Mouse (Mus musculus): ENCODE measurements around the gene Rfx2. TPM values are rescaled to one million over a fixed set of nuclear protein-coding genes. Genes with fewer than 3 reads are reported as not detected.
A peak's percentile ranks its signal among the peaks of the same experiment; 100 is the strongest.

The Rfx2 gene
- 3.4 and 4.4 TPM in 2 replicates for polyA plus RNA-seq (2015; fragmentation: Nextera tagmentation; extraction: Ambion mirVana)

DNA sequence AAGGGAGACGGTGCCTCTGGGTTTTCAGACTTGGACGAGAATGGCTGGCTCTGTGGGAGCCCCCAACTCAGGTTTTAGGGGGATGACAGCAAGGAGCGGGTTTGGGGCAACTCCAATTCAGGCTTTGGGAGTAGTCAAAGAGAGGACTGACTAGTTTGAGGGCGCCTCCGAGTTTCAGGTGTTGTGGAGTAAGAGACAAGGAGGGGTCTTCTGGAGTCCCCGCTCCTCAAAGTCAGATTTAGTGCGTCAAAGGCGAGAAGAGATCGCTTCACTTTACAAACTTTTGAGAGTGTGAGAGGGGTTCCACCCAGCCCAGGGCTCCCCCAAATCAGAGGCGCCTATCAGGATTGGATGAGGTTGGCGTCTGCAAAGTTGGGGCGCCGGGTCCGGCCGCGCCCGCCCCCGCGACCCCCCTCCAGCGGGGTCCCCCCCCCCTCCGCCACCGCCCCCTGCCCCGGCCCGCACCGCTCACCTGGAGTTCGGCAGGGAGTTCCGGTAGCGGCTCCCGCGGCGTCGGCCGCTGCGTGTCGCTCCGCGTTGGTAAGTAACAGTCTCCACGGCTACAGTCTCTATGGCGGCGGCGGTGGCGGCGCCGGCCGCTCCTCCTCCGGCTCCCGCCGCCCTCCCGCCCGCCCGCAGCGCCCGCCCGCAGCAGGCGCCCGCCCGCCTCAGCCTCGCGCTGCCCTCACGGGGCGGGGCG, at the start of gene Rfx2:
Rfx2 (minus strand) TSS at position 603 of the 700 bp plus-strand sequence.
- no peak for ATAC-seq (ENCODE audit: low FRiP score, low TSS enrichment)
- Histone ChIP-seq H3K27me3 (ENCODE audit: insufficient read depth, low read length) (peaks cover 12% of the 10 kb centered on the region), H3K36me3 (ENCODE audit: insufficient read depth, low read length) (no peaks in the 10 kb centered on the region), H3K4me2 (replicated peaks; ENCODE audit: low read depth, low read length) (peak within 1 kb of the TSS; percentile 89), H3K9me3 (ENCODE audit: low read length) (no peaks in the 10 kb centered on the region), H3K4me1 (ENCODE audit: insufficient read depth, low read length) (peaks cover 12% of the 10 kb centered on the region), H3K9ac (replicated peaks; ENCODE audit: low read length) (peak within 1 kb of the TSS; percentile 64), H3K27ac (ENCODE audit: low read length) (no peak within 1 kb of the TSS), H3K4me3 (ENCODE audit: low read length) (peak within 1 kb of the TSS; percentile 70)
- 0% methylated on average over 39 of the region's 62 CpGs for WGBS

DNA sequence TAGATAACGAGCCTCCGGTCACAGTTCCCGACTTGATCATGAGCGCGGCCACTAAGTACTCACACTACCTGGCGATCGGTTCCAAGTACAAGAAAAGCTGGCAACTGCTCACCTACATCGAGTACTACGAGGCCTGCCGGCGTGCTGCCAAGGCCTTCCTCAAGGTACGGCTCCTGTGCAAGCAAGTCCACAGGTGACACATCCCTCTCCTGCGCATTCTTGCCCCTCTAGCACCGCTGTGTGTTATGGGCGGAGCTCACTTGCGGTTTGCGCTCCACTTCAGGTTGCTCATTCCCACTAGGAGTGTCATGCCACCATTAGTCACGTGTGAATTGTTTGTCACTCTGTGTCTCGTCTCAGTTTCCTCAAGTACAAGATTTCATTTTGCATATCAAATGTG, 46.6 kb upstream of the Rfx2 start:
- Histone ChIP-seq H3K4me3 (ENCODE audit: low read length) (no peak overlapping the region), H3K4me2 (replicated peaks; ENCODE audit: low read depth, low read length) (no peak overlapping the region), H3K9me3 (ENCODE audit: low read length) (no peaks in the 10 kb centered on the region), H3K27ac (ENCODE audit: low read length) (no peak overlapping the region), H3K4me1 (ENCODE audit: insufficient read depth, low read length) (no peaks in the 10 kb centered on the region), H3K36me3 (ENCODE audit: insufficient read depth, low read length) (no peaks in the 10 kb centered on the region), H3K27me3 (ENCODE audit: insufficient read depth, low read length) (no peaks in the 10 kb centered on the region), H3K9ac (replicated peaks; ENCODE audit: low read length) (no peak overlapping the region)
- 89% methylated on average over 19 of the region's 19 CpGs for WGBS
- ATAC-seq (ENCODE audit: low FRiP score, low TSS enrichment) = no peak

DNA sequence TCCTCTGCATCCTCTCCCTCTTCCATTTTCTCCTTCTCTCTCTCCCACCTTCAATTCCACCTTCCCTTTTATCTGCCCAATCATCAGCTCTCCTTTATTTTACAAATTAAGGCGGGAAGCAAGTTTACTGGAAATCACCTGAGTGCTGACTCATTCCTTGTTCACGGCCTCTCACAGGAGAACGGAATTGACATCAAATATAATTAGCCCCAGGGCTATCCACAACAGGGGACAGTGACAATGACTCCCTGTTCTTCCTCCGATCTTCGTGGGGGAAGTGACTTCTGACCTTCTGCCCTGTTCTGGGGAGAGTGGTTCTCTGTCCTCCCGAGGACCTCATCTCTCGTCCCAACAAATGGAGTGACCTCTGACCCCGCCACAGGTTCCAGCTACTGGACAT, 46.2 kb upstream of the Rfx2 start:
- H3K27me3 ChIP-seq (ENCODE audit: insufficient read depth, low read length) = no peaks in the 10 kb centered on the region
- H3K36me3 ChIP-seq (ENCODE audit: insufficient read depth, low read length) = no peaks in the 10 kb centered on the region
- 55% methylated on average over 8 of the region's 8 CpGs for WGBS
- H3K4me2 ChIP-seq (replicated peaks; ENCODE audit: low read depth, low read length) = no peak overlapping the region
- no peak overlapping the region for H3K27ac ChIP-seq (ENCODE audit: low read length)
- no peak for ATAC-seq (ENCODE audit: low FRiP score, low TSS enrichment)
- H3K9ac ChIP-seq (replicated peaks; ENCODE audit: low read length) = no peak overlapping the region
- no peaks in the 10 kb centered on the region for H3K9me3 ChIP-seq (ENCODE audit: low read length)
- H3K4me3 ChIP-seq (ENCODE audit: low read length) = no peak overlapping the region
- no peaks in the 10 kb centered on the region for H3K4me1 ChIP-seq (ENCODE audit: insufficient read depth, low read length)

DNA sequence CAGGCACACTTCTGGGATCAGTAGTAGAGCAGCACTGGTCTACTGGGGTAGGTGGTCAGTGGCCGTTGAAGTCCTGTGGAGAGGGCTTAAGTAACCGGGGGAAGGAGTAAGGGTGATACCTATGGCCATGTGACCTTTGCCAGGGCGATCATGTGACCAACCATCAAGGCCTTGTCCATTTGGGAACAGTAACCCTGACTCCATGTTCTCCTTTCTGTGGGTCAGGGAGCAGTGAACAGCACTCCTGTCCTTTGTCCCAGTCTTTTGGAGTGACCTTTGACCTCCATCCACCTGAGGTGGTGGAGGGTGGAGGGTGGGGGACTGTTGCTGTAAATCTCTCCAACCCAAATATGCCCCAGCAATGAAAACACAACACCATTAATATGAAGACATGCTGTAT, 45.7 kb upstream of the Rfx2 start:
- no peak overlapping the region for H3K4me3 ChIP-seq (ENCODE audit: low read length)
- ATAC-seq (ENCODE audit: low FRiP score, low TSS enrichment) = no peak
- no peaks in the 10 kb centered on the region for H3K36me3 ChIP-seq (ENCODE audit: insufficient read depth, low read length)
- H3K4me1 ChIP-seq (ENCODE audit: insufficient read depth, low read length) = no peaks in the 10 kb centered on the region
- no peak overlapping the region for H3K27ac ChIP-seq (ENCODE audit: low read length)
- H3K9me3 ChIP-seq (ENCODE audit: low read length) = no peaks in the 10 kb centered on the region
- H3K4me2 ChIP-seq (replicated peaks; ENCODE audit: low read depth, low read length) = no peak overlapping the region
- H3K27me3 ChIP-seq (ENCODE audit: insufficient read depth, low read length) = no peaks in the 10 kb centered on the region
- no peak overlapping the region for H3K9ac ChIP-seq (replicated peaks; ENCODE audit: low read length)
- WGBS = 88% methylated on average over 3 of the region's 3 CpGs

DNA sequence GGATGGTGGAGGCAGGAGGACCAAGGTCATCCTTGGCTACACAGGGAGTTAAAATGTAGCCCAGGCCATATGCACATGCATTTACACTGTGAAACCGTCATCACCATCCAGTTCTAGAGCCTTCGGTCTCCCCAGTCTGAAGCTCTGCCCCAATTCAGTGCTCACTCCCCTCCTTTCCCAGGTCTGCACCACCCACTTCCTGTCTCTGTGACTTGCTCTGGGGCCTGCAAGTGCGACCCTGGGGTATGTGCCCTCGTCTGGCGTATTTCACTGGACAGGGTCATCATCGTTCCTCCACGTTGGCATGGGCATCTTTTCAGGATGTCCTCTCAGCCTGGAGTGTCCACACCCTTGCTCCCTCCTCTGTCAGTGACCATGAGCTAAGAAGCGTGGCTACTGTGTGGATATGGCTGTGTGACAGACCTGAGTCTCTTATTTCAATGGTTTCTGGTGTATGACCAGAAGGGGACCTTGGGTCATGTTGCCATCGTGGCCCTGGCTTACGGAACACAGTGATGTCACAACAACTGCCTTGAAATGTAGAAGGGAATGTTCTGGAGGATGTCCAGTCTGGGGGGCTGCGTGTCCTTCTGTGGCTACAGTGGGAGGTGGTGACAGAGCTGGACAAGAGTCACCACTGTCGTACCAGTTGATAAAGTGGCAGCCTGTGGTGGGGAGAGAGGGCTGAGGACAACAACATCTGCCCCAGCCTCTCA, 44.3 kb upstream of the Rfx2 start, which contains the start of gene 1700061G19Rik:
1700061G19Rik (plus strand) TSS at position 542 of the 716 bp plus-strand sequence.
- Histone ChIP-seq H3K9me3 (ENCODE audit: low read length) (no peaks in the 10 kb centered on the region), H3K9ac (replicated peaks; ENCODE audit: low read length) (no peak within 1 kb of the TSS), H3K27ac (ENCODE audit: low read length) (no peak within 1 kb of the TSS), H3K4me2 (replicated peaks; ENCODE audit: low read depth, low read length) (no peak within 1 kb of the TSS), H3K36me3 (ENCODE audit: insufficient read depth, low read length) (no peaks in the 10 kb centered on the region), H3K4me1 (ENCODE audit: insufficient read depth, low read length) (no peaks in the 10 kb centered on the region), H3K27me3 (ENCODE audit: insufficient read depth, low read length) (no peaks in the 10 kb centered on the region), H3K4me3 (ENCODE audit: low read length) (no peak within 1 kb of the TSS)
- WGBS = 75% methylated on average over 12 of the region's 12 CpGs
- ATAC-seq (ENCODE audit: low FRiP score, low TSS enrichment) = no peak

DNA sequence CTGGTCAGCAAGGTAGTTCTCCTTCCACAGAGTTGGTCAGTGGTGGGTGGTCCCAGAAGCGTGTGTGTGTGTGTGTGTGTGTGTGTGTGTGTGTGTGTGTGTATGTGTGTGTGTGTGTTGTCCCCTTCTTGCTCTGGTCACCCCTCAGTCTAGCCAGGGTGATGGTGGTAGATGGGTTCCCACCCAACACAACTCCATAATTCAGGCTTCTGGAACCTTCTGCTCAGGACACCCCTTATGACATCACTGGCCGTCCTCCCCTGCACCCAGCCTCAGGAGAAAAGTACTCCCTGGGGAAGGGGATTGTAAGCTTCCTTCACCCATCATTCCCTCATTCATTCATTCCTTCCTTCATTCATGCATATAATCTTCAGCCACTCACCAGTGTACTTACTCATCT, 43.4 kb upstream of the Rfx2 start, which contains the start of gene Acsbg2:
Acsbg2 (minus strand) TSS at position 211 of the 400 bp plus-strand sequence.
- no peak for ATAC-seq (ENCODE audit: low FRiP score, low TSS enrichment)
- H3K4me3 ChIP-seq (ENCODE audit: low read length) = no peak within 1 kb of the TSS
- H3K4me1 ChIP-seq (ENCODE audit: insufficient read depth, low read length) = no peaks in the 10 kb centered on the region
- H3K9me3 ChIP-seq (ENCODE audit: low read length) = no peaks in the 10 kb centered on the region
- no peak within 1 kb of the TSS for H3K4me2 ChIP-seq (replicated peaks; ENCODE audit: low read depth, low read length)
- 92% methylated on average over 2 of the region's 2 CpGs for WGBS
- H3K27ac ChIP-seq (ENCODE audit: low read length) = no peak within 1 kb of the TSS
- H3K36me3 ChIP-seq (ENCODE audit: insufficient read depth, low read length) = no peaks in the 10 kb centered on the region
- no peaks in the 10 kb centered on the region for H3K27me3 ChIP-seq (ENCODE audit: insufficient read depth, low read length)
- H3K9ac ChIP-seq (replicated peaks; ENCODE audit: low read length) = no peak within 1 kb of the TSS

DNA sequence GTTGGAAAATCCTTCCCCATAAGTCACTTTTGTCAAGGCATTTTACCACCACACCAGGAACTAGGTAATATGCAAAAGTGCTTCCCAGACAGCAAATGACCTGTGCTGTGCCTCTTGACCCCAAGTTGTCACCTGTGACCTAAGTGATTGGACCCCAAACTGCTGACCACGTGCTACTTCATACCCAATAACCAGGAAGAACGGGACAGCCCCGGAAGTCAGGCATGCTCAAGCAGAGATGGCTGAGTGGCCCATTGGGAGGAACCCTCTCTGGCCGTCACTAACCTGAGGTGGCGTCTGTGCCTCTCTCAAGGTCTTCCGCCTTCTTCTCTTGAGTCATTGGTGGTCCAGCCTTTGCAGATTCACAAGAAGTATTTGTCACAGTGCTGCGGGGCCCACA, 41.7 kb upstream of the Rfx2 start:
- Histone ChIP-seq H3K9ac (replicated peaks; ENCODE audit: low read length) (no peak overlapping the region), H3K9me3 (ENCODE audit: low read length) (no peaks in the 10 kb centered on the region), H3K36me3 (ENCODE audit: insufficient read depth, low read length) (no peaks in the 10 kb centered on the region), H3K4me2 (replicated peaks; ENCODE audit: low read depth, low read length) (no peak overlapping the region), H3K4me3 (ENCODE audit: low read length) (no peak overlapping the region), H3K27me3 (ENCODE audit: insufficient read depth, low read length) (no peaks in the 10 kb centered on the region), H3K27ac (ENCODE audit: low read length) (no peak overlapping the region), H3K4me1 (ENCODE audit: insufficient read depth, low read length) (no peaks in the 10 kb centered on the region)
- no peak for ATAC-seq (ENCODE audit: low FRiP score, low TSS enrichment)
- WGBS = 77% methylated on average over 7 of the region's 7 CpGs

DNA sequence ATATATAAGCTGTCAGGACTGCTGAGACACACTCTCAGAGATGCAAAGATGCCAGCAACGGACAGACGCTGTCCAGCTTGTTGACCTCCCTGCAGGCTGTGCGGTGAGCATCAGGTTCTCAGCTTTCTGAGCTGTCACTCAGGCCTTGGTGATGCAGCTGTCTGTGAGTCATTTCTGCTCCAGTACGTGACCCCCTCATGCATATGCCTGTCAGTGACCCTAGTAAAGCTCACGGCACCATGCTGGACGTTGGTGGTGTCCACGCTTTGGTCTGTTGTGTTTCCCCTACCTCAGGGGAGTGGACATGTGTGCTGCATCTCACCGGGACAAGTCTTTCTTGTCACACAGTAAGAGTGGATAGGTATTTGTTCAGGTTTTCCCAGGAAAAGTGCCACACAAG, 41.0 kb upstream of the Rfx2 start:
- no peak overlapping the region for H3K4me2 ChIP-seq (replicated peaks; ENCODE audit: low read depth, low read length)
- peaks cover 6% of the 10 kb centered on the region; the same call in 1 of the 2 replicates for H3K9me3 ChIP-seq (ENCODE audit: low read length)
- H3K4me1 ChIP-seq (ENCODE audit: insufficient read depth, low read length) = no peaks in the 10 kb centered on the region
- no peak overlapping the region for H3K27ac ChIP-seq (ENCODE audit: low read length)
- ATAC-seq (ENCODE audit: low FRiP score, low TSS enrichment) = no peak
- no peak overlapping the region for H3K4me3 ChIP-seq (ENCODE audit: low read length)
- no peak overlapping the region for H3K9ac ChIP-seq (replicated peaks; ENCODE audit: low read length)
- H3K36me3 ChIP-seq (ENCODE audit: insufficient read depth, low read length) = no peaks in the 10 kb centered on the region
- H3K27me3 ChIP-seq (ENCODE audit: insufficient read depth, low read length) = no peaks in the 10 kb centered on the region
- 48% methylated on average over 8 of the region's 8 CpGs for WGBS

DNA sequence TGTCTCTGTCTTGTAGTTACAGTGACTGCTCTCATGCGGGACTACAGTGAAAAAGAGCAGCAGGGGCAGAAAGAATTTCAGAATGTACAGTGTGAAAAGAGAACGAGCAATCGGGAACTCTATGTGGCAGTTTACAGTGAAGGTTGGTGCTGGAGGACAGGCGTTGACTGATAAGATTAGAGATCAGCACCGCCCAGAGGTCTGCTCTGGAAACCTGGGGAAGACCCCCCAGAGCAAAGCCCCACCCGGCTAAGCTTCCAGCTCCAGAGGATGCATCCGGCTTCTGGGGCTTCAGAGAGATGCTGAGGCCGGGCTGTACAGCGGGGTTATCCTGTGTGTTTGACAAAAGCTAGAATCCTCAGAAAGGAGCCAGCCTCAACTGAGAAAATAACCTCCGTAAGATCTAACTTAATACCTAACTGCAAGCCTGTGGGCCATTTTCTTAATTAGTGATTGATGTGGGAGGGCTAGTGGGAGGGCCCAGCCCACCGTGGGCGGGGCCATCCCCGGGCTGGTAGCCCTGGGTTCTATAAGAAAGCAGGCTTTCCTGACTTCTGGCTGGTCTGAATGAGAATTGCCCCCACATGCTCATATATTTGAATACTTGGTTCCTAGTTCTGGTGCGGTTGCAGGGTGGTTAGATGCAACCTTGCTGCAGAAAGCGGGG, 39.6 kb upstream of the Rfx2 start:
- no peaks in the 10 kb centered on the region for H3K36me3 ChIP-seq (ENCODE audit: insufficient read depth, low read length)
- no peaks in the 10 kb centered on the region for H3K27me3 ChIP-seq (ENCODE audit: insufficient read depth, low read length)
- no peak overlapping the region for H3K27ac ChIP-seq (ENCODE audit: low read length)
- WGBS = 73% methylated on average over 15 of the region's 15 CpGs
- peaks cover 6% of the 10 kb centered on the region; the same call in 1 of the 2 replicates for H3K9me3 ChIP-seq (ENCODE audit: low read length)
- no peak overlapping the region for H3K4me3 ChIP-seq (ENCODE audit: low read length)
- ATAC-seq (ENCODE audit: low FRiP score, low TSS enrichment) = no peak
- H3K9ac ChIP-seq (replicated peaks; ENCODE audit: low read length) = no peak overlapping the region
- H3K4me2 ChIP-seq (replicated peaks; ENCODE audit: low read depth, low read length) = no peak overlapping the region
- H3K4me1 ChIP-seq (ENCODE audit: insufficient read depth, low read length) = no peaks in the 10 kb centered on the region
